Mouse (Mus musculus) CD4-positive helper T cell, adult 2 months (primary cell): Measurements from ENCODE around the gene Gcc1.

Experiments used
- DNase-seq: peaks from one replicate; pipeline ENCODE4 v3.0.0-alpha.2; 2012; ENCODE audit warnings: low read depth, missing footprints, low spot score

The Gcc1 gene

DNA sequence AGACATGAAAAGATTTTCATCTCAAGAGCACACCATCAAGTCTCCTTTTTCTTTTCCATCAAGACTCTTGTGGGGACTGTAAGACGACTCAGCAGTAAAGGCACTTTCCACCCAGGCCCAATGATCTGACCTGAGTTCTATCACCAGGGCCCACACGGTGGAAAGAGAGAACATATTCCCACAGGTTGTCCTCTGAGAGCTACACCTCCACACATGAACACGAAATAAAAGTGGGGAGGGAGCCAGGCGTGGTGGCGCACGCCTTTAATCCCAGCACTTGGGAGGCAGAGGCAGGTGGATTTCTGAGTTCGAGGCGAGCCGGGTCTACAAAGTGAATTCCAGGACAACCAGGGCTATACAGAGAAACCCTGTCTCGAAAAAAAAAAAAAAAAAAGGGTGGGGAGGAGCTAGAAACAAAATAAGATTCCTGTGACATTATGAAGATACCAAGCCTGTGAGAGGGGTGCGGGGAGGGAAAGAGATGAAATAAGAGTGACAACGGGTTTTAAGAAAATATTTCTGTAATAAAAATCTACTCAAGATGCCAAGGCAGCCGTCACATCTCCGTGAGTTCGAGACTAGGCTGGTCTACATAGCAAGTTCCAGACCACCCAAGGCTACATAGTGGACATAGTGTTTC, 5.4 kb downstream of the Gcc1 start:
- DNase-seq, result no peak

DNA sequence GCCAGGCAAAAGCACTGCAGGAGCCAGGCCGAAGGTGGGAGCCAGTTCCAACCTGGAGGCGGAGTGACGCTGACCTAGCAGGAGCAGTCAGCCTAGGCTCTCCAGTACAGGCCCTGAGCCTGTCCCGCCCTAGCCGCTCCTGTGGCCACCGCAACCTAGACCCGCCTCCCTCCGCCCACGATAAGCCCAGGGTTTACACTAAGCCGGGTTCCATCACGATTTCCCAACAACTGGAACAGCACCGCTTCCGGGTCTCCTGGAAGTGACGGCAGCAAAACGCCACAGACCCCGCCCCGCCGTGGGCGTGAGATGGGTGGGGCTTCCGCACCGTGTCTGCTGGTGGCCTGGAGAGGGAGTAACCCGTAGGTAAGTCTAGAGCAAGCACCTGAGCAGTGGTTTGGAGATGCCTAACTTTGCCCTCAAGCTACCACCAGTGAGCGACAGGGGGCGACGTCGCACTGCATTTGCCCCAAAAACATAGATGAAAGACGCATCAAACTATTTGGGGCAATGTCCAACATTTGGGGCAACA, 6.7 kb downstream of the Gcc1 start:
- DNase-seq, result peak; percentile 98

DNA sequence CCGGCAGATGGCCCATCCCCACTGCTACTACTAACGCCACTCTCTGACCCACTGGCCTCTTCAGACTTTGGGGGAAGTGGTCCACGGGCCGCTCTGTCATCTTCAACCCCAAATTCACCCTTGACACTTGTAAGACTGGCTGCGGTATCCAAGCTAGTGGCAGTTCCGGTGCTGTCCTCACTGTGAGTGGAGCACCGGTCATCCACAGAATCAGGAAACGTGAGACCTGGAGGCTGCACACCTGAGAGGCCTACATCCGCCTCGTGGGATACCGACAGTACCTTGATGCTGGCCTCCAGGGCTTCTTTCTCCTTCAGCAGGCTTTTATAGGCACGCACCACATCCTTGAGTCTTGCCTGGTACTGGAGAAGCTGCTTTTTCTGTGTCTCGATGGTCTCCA, 7.3 kb downstream of the Gcc1 start:
- peak; percentile 28 for DNase-seq

DNA sequence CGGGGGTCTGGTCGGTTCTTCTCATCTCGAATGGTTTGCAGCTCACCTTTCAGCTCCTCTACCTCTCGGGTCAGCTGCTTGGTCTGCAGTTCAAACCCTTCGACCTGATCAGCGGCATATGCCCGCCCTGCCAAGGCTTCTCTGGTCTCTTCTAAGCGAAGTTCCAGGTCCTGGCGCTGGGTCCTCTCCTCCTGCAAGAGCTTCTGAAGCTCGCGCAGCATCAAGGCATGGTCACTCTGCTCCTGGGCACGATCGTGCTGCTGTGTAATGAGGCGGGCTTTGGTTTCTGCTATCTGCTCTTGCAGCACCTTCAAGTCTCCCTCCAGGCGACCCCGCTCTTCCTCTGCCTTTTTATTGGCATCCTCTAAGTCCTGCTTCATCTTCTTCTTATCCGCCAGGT, 7.8 kb downstream of the Gcc1 start:
- no peak for DNase-seq

DNA sequence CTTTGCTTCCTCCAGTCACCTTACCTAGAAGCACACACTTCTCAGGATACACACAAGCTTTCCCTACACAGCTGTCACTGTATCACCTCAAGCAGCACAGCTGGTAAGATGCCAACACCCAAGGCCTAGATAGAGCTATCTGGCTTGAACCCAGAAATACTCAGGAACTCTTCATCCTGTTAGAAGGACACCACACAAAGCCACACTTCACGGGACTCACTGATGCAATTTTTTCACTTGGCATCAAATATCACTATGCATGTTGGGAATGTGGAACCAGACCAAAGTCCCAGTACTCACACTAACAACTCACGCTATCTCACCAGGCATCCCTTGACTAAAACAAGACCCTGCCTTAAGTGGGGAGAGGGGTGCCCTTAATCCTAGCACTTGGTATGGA, 8.5 kb downstream of the Gcc1 start:
- DNase-seq, result no peak

DNA sequence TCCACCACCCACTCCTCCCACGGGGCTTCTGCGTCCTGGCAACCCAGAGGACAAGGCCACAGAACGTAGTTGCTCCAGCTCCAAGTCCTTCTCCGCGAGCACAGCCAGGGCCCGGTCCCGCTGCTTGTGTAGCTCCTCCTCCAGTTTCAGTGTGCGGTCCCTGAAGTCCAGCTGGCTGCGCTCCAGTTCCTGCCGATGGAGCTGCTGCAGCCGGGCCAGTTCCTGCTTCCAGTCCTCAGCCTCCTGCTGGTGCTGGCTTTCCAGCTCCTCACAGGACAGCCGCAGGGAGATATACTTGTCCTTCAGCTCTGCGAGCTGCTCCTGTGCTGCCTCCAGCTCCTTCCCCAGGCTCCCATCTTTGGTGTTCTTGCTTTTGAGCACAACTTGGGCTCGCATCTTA, 9.7 kb downstream of the Gcc1 start:
- no peak for DNase-seq

DNA sequence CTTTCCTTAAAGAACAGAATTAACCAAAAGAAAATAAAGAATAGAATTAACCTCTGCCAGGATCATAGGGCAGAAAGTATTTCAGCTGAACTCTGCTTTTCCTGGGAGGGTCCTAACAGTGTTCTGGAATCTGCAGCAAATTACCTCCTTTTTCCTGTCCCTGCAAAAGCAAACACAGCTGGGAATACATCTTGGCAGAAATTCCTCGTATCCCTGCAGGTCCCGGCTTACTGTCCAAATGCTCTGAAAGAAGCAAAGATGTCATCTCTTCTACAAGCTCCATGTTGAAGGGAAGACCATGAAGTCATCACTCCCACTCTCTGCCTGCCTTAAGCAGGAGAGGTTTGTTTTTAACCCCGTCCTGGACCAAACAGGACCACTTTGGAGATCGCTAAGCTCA, 11.2 kb downstream of the Gcc1 start:
- DNase-seq, result no peak

DNA sequence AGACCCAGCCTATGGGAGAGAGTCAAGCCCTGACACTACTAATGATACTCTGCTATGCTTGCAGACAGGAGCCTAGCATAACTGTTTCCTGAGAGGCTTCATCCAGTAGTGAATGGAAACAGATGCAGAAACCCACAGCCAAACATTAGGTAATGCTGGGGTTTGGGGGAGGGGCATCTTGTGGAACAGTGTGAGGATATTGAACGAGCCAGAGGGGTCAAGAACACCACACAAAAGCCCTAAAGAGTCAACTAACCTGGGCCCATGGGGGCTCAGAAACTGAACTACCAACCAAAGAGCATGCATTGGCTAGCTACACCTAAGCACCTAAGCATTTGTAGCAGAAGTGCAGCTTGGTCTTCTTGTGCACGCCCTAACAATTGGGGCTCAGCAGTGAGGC, 17.0 kb downstream of the Gcc1 start:
- no peak for DNase-seq

DNA sequence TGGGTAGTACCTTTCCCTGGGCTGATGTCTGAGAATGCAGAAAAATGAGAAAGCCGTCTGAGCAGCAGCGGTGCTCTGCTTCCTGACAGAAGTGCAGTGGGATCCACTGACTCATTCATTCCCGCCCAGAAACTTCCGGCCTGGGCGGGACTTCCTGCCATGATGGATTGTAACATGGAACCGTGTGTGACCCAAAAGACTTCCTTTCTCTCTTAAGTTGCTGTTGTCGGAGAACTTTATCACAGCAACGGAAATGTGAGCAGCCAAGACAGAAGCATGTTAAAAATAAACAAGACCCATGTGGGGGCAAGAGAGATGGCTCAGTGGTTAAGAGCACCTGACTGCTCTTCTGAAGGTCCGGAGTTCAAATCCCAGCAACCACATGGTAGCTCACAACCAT, 18.1 kb downstream of the Gcc1 start:
- DNase-seq, result peak; percentile 65

DNA sequence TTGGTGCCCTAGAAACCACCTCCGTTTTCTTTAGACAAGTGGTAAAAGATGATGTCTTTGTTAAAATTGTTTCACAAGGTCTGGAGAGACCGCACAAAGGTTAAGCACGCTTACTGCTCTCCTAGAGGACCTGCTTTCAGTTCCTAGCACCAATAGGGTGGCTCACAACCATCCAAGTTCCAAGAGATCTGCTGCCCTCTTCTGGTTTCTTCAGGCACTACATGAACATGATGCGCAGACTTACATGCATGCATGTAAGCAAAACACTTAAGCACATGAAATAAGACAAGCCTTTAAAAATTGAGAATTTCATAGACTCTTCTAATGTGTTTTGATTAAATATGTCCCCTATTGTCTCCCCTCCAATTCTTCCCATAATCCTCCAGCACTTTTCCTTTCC, 28.4 kb downstream of the Gcc1 start:
- DNase-seq, result peak; percentile 39

DNA sequence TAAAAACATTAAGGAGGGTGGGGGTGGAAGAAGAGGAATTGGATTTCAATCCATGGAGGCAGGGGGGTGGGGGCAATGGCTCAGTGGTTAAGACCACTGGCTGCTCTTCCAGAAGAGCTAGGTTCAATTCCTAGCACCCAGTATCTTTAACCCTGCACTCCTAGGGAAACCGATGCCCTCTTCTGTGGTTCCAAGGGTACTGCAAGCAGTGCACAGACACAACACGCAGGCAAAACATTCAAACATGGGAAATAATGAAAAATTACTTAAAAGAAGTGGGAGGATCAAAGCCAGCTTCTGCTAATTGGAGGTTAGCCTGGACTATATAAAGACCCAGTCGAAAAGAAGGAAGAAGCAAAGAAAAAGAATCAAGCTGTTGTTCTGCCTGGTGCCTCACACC, 29.5 kb downstream of the Gcc1 start:
- no peak for DNase-seq

DNA sequence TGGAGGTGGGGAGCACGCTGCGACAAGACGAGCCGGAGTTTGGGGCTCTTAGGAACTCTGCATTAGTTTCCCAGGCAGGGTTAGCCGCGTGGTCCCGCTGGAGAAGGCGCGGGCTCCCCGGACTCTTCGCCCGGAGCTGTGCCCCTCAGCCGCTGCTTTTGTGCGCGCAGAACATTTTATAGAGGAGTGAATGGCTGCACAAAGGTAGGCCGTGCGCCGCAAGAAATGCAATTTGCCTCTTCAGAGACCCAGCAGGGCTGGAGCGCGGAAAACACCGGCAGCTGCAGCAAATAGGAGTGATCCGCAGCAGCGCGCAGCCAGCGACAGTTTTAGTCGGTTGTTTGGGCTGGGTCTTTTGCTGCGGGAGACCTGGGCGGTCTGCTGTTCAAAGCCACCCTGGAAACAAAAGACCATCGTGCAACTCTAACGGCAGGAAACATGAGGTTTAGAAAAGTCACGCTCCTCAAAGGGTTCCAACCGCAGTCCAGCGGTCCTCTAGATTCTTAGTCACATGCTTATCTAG, 30.4 kb downstream of the Gcc1 start, which contains the start of gene Zfp800:
Zfp800 (minus strand) TSS at position 325 of the 523 bp plus-strand sequence.
- peak; percentile 34 for DNase-seq

DNA sequence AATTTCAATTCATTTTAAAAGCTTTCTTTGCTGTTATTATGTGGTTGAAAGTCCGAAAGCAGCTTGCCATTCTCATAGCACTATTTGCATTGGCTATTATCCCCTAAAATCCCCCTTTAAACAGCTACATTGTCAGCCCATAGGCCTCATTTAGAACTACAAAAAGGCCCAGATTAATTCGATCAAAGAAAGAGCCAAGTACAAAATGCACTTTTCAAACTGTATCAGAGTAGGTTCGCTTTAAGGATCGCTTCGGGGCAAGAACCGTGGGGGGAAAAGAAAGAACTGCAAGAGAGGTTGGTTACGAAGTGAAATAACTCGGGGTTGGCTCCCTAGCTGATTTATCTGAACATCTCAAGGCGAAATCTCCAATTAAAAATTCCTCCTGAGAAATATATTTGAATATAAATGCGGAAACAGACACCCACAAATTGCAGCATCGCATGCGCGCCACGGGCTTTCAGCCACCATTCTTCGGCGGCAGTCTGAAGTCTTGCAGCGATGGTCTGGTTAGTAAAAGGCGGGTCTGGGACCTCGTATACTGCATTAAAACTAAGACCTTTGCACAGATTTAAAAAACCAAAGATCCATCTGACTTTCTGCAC, 31.2 kb downstream of the Gcc1 start:
- peak; percentile 9 for DNase-seq

DNA sequence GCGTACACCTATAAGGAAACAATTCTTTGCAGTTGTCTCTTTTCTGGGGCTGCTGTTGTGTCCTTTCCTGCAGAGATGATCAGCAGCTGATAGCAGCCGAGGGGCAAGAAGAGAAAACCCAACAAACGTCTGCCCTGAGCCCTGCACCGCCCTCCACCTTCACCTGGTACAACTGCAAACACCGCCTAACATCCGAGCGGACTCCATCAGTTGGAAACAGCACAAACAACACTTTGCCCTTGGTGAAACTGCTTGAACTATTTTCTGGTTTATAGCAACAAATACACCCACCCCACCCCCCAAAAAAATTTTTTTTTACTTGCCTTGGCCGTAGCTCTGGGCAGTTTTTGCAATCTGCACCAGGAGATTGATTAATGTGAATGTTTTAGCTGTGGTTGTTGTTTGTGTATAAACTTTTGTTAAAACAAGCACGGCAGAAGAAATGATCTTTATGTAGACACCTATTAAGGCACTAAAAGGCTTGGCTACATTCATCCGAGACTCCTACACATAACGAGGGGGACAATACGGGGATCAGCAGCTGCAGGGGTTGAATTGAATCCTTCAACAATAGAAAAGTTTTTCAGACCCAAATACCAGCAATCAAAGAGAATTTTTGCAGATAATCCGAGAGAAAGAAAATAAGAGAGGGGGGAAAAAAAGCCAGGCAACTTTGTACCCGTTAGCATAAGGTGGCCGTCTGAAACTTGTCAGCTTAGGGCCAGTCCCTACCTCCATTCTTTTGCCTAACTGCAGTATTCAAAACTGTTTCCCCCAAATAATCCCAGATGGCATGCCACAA, 31.9 kb downstream of the Gcc1 start:
- no peak for DNase-seq

DNA sequence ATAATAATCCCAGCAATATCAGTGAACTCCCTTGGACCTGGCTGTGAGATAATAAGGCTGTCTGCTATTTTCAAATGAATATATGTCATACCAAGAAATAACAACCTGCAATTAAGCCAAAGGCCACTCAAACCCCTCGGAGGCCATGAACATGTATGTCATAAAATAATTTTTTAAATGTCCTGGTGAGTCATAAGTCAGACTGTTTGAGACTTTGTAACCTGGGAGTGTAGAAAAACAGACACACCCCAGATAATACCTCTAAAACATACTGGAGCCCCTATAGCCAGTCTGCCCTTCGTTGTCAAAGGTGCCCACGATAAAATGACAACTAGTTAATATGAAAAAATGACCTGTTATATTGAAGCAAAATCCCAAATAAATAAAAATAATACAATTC, 39.2 kb downstream of the Gcc1 start:
- no peak for DNase-seq

DNA sequence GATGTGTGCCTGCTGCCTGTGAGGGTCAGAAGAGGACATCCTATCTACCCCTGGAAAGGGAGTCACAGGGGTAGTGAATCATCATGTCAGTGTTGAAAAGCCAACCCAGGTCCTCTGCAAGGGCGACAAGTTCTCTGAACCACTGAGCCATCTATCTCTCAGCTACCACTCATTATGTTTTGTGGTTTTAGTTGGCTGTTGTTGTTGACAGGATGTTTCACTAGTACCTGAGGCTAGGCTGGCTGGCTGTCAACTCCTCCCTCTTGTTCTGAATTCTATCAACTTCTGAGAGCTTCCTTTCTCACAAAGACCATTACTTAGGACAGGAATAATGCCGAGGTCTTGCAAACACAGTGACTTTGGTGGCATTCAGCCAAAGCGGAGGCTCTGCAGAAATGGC, 43.0 kb downstream of the Gcc1 start:
- no peak for DNase-seq

DNA sequence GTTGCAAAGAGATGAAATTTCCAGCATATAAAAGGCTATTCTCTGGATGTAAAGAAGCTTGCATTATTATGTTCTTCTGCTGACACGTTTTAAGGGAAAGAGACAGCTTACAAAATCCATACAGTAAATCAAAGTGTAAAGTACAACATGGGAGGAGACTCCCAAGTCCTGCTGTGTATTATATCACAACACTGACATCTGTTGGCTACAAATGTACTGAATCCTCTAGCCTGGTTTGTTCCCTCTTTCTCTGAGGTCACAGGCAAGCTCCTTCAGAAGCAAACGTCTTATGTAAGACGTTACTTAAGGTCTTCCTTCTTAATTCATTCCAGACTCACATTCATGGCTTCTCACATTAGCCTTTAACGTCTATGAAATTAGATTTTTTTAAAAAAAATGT, 46.2 kb downstream of the Gcc1 start:
- peak; percentile 30 for DNase-seq

DNA sequence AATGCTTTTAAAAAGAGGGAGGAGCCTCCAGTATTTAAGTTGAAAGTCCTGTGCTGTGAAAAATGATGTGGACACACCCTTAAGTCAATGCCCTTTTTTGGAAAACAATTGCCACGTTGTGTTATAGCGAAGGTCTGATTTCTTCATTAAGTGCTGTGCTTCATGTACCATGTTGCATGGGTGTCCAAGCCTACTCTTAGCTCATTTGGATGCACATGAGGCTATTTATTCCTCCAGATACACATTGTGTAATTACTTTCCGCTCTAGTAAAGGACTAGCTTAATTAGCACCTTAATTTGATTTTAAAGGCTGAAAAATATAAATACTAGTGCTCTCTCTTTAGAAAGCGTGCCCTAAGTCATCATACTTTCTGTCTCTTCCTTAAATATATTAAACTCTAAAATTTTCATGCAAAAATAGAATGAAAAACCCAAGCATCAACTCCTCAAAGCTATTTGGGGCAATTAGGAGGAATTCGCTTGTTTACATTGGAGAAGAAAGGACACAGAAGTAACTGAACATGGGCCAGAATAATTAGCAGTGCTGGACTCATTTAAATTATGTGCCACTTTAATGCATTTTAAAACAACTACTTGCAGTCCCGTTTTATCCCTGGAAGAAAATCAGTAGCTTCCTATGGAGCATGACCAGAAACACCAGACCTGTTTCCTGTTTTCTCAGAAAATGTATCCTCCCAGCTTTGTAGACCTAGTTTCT, 58.1 kb downstream of the Gcc1 start:
- DNase-seq, result no peak

DNA sequence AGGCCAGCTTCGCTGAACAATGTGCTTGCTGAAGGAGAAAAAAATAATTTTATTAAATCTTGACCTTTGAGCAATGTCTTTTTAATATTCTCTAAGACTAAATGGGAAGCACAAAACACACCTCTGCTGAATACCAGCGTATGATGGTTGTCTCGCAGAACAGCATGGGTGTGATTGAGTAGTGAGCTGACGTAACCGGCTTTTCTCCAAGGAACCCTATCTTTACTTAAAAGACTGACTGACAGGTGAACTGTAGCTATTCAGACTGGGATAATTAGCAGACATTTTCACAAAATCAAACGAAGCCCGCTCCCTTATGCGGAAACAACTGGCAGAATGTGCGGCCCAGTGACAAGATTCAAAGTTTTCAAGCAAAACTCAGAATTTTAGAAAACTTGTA, 60.6 kb downstream of the Gcc1 start:
- no peak for DNase-seq
